Mouse (Mus musculus): Measurements from ENCODE around the gene Ctxn1.
"Not testable (repeated sequence)": the region's sequence is repeated elsewhere in the genome, so short reads cannot be mapped to it uniquely, and the experiment has no call there.

Gene Ctxn1

DNA sequence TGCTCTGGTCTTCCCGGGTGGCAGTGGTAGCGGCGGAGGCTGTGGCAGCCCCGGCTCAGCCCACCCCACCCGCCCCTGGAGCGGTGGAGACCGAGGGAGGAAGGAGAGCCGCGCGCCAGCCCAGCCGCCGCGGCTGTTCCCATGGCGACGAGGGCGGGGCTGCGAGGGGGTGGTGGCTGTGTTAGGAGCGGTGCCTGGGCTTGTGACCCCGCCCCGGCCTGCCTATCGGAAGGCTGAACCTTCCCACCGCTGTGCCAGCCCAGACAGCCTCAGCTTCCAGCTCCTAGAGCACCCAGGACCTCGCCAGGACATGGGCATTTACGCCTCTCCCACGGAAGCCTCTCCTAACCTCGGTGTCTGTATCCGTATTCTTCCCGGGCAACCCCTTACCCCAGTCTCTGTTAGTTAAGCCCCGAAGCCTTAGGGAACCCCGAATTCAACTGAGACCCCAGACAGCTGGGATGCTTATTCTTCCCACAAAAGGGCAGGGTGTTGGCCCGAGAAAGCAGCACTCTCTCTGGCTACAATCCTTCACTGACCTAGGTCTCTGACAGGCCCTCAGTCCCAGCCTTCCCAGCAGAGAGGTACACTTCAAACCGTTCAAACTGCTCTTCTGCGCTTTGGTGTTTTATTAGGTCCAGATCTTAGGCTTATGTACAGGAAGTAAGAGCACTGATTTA, at the start of gene Ctxn1:
Gene Ctxn1 (minus strand): TSS at position 150 of the 680 bp plus-strand sequence.
- in situ Hi-C loops (cut with MboI; ENCODE audit: low pct_unique_long_range_greater_than_20kb in 1 of 2, low sequenced_read_pairs in 2 of 2, unreplicated experiment in 1 of 2) = no loop called here

DNA sequence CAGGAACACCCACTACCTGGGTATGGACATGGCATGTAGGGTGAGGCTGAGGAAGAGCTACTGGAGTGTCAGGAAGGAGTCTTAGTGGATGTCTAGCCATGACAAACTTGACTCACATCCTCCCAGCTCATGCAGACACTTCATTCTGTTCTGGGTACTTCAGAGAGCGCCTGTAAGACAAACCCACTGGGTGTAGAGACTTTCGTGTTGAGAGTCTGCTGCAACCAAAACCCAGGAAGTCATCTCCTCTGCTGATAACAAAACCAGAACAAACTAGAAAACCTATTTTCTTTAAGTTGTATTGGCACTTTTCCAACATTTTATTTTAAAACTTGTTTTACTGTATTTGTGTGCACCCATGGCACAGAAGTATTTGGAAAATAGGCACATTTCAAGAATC, 46.8 kb upstream of the Ctxn1 start:
- in situ Hi-C loops (cut with MboI; ENCODE audit: low pct_unique_long_range_greater_than_20kb in 1 of 2, low sequenced_read_pairs in 2 of 2, unreplicated experiment in 1 of 2) = no loop called here

DNA sequence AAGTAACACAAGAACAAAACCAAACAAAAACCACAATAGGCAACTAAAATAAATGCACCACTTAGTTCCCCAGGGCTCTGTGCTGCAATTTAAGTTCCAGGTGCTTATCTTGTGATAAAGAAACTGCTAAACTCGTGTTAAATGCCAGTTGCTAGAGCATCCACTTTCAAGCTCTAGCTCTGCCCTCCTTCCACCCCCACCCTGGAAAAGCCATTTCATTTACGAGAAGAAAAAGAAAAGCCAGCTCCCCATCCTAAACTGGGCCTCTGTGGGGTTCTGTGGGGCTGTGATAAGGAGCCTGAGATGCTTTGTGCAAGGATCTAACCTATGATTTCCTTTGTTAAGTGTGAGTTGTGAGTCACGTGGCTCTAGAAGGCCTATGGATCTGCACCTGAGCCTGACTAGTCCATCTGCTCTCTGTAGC, 45.1 kb upstream of the Ctxn1 start:
- in situ Hi-C loops (cut with MboI; ENCODE audit: low pct_unique_long_range_greater_than_20kb in 1 of 2, low sequenced_read_pairs in 2 of 2, unreplicated experiment in 1 of 2) = no loop called here

DNA sequence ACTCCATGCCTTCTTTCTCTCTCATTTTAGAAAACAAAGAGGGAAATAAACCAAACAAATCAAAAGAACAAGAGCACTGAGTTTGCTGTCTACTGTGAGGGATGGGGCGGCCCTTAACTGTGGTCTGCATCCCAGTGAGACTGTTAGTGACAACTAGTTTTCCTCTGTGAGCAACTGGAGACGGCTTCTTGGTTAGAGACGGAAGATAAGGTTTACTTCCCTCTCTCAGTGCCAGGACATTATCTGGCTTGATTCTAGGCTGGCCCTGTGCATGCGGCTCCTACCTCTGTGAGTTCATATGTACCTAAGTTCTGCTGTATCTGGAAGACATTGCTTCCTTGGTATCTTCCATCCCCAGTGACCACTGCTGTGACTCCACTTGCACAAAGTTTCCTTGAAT, 38.7 kb upstream of the Ctxn1 start:
- in situ Hi-C loops (cut with MboI; ENCODE audit: low pct_unique_long_range_greater_than_20kb in 1 of 2, low sequenced_read_pairs in 2 of 2, unreplicated experiment in 1 of 2) = no loop called here

DNA sequence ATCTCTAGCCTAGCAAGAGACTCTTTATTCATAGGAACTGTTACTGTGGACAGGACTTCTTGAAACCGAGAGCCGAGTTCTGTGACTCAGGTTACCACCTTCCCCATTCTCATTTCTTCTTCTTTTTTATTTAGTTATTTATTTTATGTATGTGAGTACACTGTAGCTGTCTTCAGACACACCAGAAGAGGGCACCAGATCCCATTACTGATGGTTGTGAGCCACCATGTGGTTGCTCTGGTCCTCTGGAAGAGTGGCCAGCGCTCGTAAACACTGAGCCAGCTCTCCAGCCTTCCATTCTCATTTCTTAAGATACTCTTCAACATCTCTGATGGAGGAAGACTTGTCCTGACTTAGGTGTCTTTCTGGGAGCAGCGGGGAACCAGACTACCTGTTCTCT, 33.7 kb upstream of the Ctxn1 start:
- in situ Hi-C loops (cut with MboI; ENCODE audit: low pct_unique_long_range_greater_than_20kb in 1 of 2, low sequenced_read_pairs in 2 of 2, unreplicated experiment in 1 of 2) = no loop called here

GRCm38 (mm10) chr8:4276111-4276465, 17.0 kb upstream of the Ctxn1 start:
- in situ Hi-C loops (cut with MboI; ENCODE audit: low pct_unique_long_range_greater_than_20kb in 1 of 2, low sequenced_read_pairs in 2 of 2, unreplicated experiment in 1 of 2) = no loop called here

DNA sequence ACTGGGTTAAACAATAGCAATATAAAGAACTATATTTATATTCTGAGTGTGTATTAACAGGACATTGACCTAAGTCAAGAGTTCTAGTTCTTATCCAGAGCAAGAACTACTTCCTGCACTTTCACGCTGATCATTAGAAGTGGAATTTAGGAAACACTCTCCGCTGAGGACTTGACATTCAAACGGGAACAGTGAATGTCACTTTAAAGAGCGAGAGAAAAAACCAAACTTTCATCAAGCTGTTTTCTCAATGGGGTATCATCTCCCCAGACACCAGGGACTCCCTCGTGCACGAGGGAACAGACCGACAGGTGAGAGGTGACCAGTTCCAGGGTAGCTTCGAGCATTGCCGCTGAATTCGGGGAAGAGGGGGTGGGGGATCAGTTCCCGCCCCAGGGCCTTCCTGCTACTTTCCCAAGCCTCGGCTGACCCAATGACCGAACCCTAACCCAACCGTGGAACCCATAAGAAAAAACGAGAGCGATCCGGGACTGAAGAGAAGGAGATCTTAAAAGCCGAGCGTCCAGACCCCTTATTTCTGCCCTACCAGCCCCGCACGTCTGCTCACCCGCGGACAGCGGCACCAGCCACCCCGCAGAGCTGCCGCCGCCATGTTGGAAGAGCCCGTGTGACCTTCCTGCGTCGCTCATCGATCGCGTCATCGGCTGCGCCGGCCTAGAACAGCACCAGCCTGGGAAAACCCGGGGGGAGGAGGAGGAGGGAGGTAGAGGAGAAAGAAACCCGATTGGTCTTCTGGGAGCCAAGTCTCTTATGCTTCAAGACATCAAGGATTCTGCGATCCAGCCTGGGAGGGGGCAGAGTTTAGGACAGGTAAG, 16.4 kb upstream of the Ctxn1 start, which contains the start of gene Timm44:
Gene Timm44 (minus strand): TSS at position 639 of the 836 bp plus-strand sequence.
- in situ Hi-C loops (cut with MboI; ENCODE audit: low pct_unique_long_range_greater_than_20kb in 1 of 2, low sequenced_read_pairs in 2 of 2, unreplicated experiment in 1 of 2) = no loop called here

DNA sequence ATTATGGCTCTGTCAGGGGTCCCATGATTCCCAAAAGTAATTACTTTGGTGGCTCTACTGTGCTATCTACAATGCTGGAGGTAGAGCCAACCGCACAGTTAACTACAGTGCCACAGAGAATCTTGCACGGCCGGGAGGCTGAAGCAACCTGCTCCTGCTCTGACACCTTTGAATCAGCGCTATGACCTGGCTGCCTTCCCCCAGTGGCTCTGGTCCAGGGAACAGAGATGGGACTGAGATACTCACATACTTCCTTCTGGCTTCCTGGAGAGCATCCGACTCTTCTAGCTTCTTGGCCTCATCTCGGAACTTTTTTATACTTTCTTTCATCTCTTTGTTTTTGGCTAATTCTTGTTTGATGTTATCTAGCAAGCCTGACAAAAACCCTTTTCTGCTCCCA, 10.5 kb upstream of the Ctxn1 start:
- in situ Hi-C loops (cut with MboI; ENCODE audit: low pct_unique_long_range_greater_than_20kb in 1 of 2, low sequenced_read_pairs in 2 of 2, unreplicated experiment in 1 of 2) = no loop called here

DNA sequence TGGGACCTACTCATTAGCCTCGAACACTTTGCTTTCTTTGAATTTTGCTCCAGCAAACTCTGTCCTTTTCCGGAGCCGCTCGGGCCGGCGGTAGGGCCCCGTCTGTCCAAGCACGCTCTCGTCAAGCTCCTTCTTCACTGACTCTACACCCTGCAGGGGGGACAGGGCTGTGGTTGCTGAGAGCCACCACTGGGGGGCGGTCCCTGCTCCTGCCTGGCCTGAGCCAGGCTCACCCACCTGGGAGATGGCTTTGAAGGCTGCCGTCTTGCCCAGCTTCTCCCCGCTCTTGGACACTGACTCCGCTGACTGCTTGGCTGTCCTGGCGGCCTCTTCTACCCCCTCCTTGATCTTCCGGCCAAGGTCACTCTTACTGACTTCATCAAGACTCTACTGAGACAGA, 8.6 kb upstream of the Ctxn1 start:
- in situ Hi-C loops (cut with MboI; ENCODE audit: low pct_unique_long_range_greater_than_20kb in 1 of 2, low sequenced_read_pairs in 2 of 2, unreplicated experiment in 1 of 2) = no loop called here

GRCm38 (mm10) chr8:4265160-4265914, 6.3 kb upstream of the Ctxn1 start:
- in situ Hi-C loops (cut with MboI; ENCODE audit: low pct_unique_long_range_greater_than_20kb in 1 of 2, low sequenced_read_pairs in 2 of 2, unreplicated experiment in 1 of 2) = no loop called here

GRCm38 (mm10) chr8:4263105-4263791, 4.2 kb upstream of the Ctxn1 start:
- in situ Hi-C loops (cut with MboI; ENCODE audit: low pct_unique_long_range_greater_than_20kb in 1 of 2, low sequenced_read_pairs in 2 of 2, unreplicated experiment in 1 of 2) = no loop called here

DNA sequence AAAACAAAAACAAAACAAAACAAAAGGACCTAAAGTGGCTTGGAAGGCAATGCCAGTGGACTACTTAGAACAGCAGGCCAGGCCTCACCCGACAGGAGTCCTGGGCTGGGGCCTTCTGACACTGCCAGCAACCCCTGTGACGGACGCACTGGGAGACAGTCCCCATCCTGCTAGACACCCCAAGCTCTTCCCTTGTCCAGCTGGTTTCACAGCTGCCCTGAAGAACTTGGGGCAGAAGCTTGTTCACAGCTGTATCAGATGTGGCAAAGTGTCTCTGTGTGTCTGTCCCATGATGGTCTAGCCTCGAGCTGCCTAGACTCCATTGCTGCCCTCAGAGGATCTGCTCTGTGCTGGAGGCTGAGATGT, 714 bp upstream of the Ctxn1 start:
- in situ Hi-C loops (cut with MboI; ENCODE audit: low pct_unique_long_range_greater_than_20kb in 1 of 2, low sequenced_read_pairs in 2 of 2, unreplicated experiment in 1 of 2) = no loop called here

- in situ Hi-C loops (cut with MboI; ENCODE audit: low pct_unique_long_range_greater_than_20kb in 1 of 2, low sequenced_read_pairs in 2 of 2, unreplicated experiment in 1 of 2) = no loop called here
Observed at GRCm38 (mm10) chr8:4258678-4259077, 396 bp downstream of the Ctxn1 start.

- in situ Hi-C loops (cut with MboI; ENCODE audit: low pct_unique_long_range_greater_than_20kb in 1 of 2, low sequenced_read_pairs in 2 of 2, unreplicated experiment in 1 of 2) = no loop called here
Observed at GRCm38 (mm10) chr8:4258233-4258632, 841 bp downstream of the Ctxn1 start.

GRCm38 (mm10) chr8:4257350-4257749, 1.7 kb downstream of the Ctxn1 start:
- in situ Hi-C loops (cut with MboI; ENCODE audit: low pct_unique_long_range_greater_than_20kb in 1 of 2, low sequenced_read_pairs in 2 of 2, unreplicated experiment in 1 of 2) = no loop called here

- in situ Hi-C loops (cut with MboI; ENCODE audit: low pct_unique_long_range_greater_than_20kb in 1 of 2, low sequenced_read_pairs in 2 of 2, unreplicated experiment in 1 of 2) = no loop called here
Observed at GRCm38 (mm10) chr8:4256911-4257310, 2.2 kb downstream of the Ctxn1 start.

- in situ Hi-C loops (cut with MboI; ENCODE audit: low pct_unique_long_range_greater_than_20kb in 1 of 2, low sequenced_read_pairs in 2 of 2, unreplicated experiment in 1 of 2) = not testable (repeated sequence)
Observed at GRCm38 (mm10) chr8:4255471-4255870, 3.6 kb downstream of the Ctxn1 start.

GRCm38 (mm10) chr8:4254001-4254400, 5.1 kb downstream of the Ctxn1 start:
- in situ Hi-C loops (cut with MboI; ENCODE audit: low pct_unique_long_range_greater_than_20kb in 1 of 2, low sequenced_read_pairs in 2 of 2, unreplicated experiment in 1 of 2) = no loop called here
